Mouse (Mus musculus) G1E (cell line): ENCODE data around the gene Tc2n.

Experiments used
- CTCF ChIP-seq: IDR thresholded peaks from 2 replicates; pipeline ENCODE4 v1.5.1; 2012; ENCODE audit warnings: low read depth, low read length, inconsistent platforms, mixed read lengths
- GATA1 ChIP-seq: IDR thresholded peaks from 2 replicates; pipeline ENCODE4 v1.6.1; 2012; ENCODE audit warnings: borderline replicate concordance, low read length, inconsistent platforms, mixed read lengths
- POLR2AphosphoS5 ChIP-seq: IDR thresholded peaks from 2 replicates; pipeline ENCODE4 v1.6.1; 2012; ENCODE audit warnings: low read depth, low read length, inconsistent platforms; ENCODE audit not compliant: insufficient replicate concordance
- TAL1 ChIP-seq: conservative IDR thresholded peaks from 2 replicates; pipeline ENCODE4 v1.6.1; 2012; ENCODE audit warnings: low read depth, low read length, inconsistent platforms, mixed read lengths

- no peak for TF ChIP-seq GATA1
- TF ChIP-seq CTCF, result no peak
- TF ChIP-seq POLR2AphosphoS5, result no peak
- no peak for TF ChIP-seq TAL1
These were observed 85.2 kb downstream of the Tc2n start for GRCm38 (mm10) chr12:101633137-101633536.
